Mouse (Mus musculus) stomach, embryonic 16.5 days (tissue): Measurements from ENCODE around the gene Colq. TPM values are rescaled to one million over a fixed set of nuclear protein-coding genes. Genes with fewer than 3 reads are reported as not detected.

Source experiments
- ATAC-seq: fragments of 200-750 bp; cut with Nextera tagmentation; 2 replicates; pipeline ENCODE4 v1.8.0; 2017; ENCODE audit warnings: moderate number of reproducible peaks, moderate TSS enrichment; ENCODE audit not compliant: insufficient read depth, low FRiP score
- H3K27ac ChIP-seq: fragments of 300-500 bp; sonication (generic); 2 replicates; pipeline ENCODE4 v1.5.1; 2014; ENCODE audit warnings: low read length
- H3K27me3 ChIP-seq: fragments of 300-500 bp; sonication (generic); 2 replicates; pipeline ENCODE4 v1.6.1; 2014; ENCODE audit warnings: low read length, control low read depth, mixed read lengths; ENCODE audit not compliant: control insufficient read depth, insufficient read depth
- H3K36me3 ChIP-seq: fragments of 300-500 bp; sonication (generic); 2 replicates; pipeline ENCODE4 v1.6.1; 2014; ENCODE audit warnings: low read length; ENCODE audit not compliant: control insufficient read depth, insufficient read depth
- H3K4me1 ChIP-seq: fragments of 300-500 bp; sonication (generic); 2 replicates; pipeline ENCODE4 v1.6.1; 2014; ENCODE audit warnings: low read length, control low read depth, mixed read lengths; ENCODE audit not compliant: control insufficient read depth, insufficient read depth
- H3K4me2 ChIP-seq: fragments of 300-500 bp; sonication (generic); 2 replicates; pipeline ENCODE4 v1.6.1; 2014; ENCODE audit warnings: low read depth, low read length, mixed read lengths
- H3K4me3 ChIP-seq: fragments of 300-500 bp; sonication (generic); replicated peaks from 2 replicates; pipeline ENCODE4 v1.5.1; 2014; ENCODE audit warnings: mild to moderate bottlenecking, low read length
- H3K9ac ChIP-seq: fragments of 300-500 bp; sonication (generic); 2 replicates; pipeline ENCODE4 v1.6.1; 2014; ENCODE audit warnings: low read length
- H3K9me3 ChIP-seq: fragments of 300-500 bp; sonication (generic); replicated peaks from 2 replicates; pipeline ENCODE4 v1.6.1; 2016; ENCODE audit warnings: low read length, control low read depth; ENCODE audit not compliant: control insufficient read depth
- WGBS: fragments of 180-500 bp; shearing (Covaris S2); extraction: QIAGEN DNeasy Blood & Tissue Kit; methylation state at CpG from one replicate; pipeline ENCODE4 v1.1.7; 2014; 5-methylcytosine and 5-hydroxymethylcytosine counted together
- polyA plus RNA-seq: library from polyadenylated mRNA; unstranded; fragments of >200 nt; fragmentation: Nextera tagmentation; extraction: Ambion mirVana; gene quantifications from 2 replicates; pipeline ENCODE4 v1.2.1, GENCODE M21; 2015

Colq gene
- polyA plus RNA-seq, 1 experiment from 2014 or later: 2.1 TPM

- H3K4me1 ChIP-seq: peaks cover 6% of the 10 kb centered on the region; the same call in 1 of the 2 replicates
- no peak overlapping the region for H3K4me2 ChIP-seq
- H3K27ac ChIP-seq: no peak overlapping the region
- 45% methylated on average over 14 of the region's 14 CpGs for WGBS
- H3K27me3 ChIP-seq: no peaks in the 10 kb centered on the region
- H3K9me3 ChIP-seq: no peaks in the 10 kb centered on the region
- no peak for ATAC-seq
- no peaks in the 10 kb centered on the region for H3K36me3 ChIP-seq
- H3K9ac ChIP-seq: no peak overlapping the region
- H3K4me3 ChIP-seq: no peak overlapping the region
Observed at GRCm38 (mm10) chr14:31555963-31556434, 35.1 kb downstream of the Colq start.

GRCm38 (mm10) chr14:31555021-31555420 is 36.1 kb downstream of the Colq start:
- Histone ChIP-seq H3K9me3 (no peaks in the 10 kb centered on the region), H3K4me2 (no peak overlapping the region), H3K27ac (no peak overlapping the region), H3K4me1 (no peaks in the 10 kb centered on the region), H3K36me3 (no peaks in the 10 kb centered on the region), H3K4me3 (no peak overlapping the region), H3K9ac (no peak overlapping the region), H3K27me3 (no peaks in the 10 kb centered on the region)
- ATAC-seq: no peak
- 90% methylated on average over 7 of the region's 7 CpGs for WGBS

GRCm38 (mm10) chr14:31543885-31544442 is 47.2 kb downstream of the Colq start:
- Histone ChIP-seq H3K27me3 (no peaks in the 10 kb centered on the region), H3K27ac (peak overlapping the region; percentile 65), H3K4me3 (no peak overlapping the region), H3K36me3 (no peaks in the 10 kb centered on the region), H3K9ac (peak overlapping the region; percentile 33; the same call in 1 of the 2 replicates), H3K4me1 (peaks cover 5% of the 10 kb centered on the region; the same call in 1 of the 2 replicates), H3K4me2 (peak overlapping the region; percentile 30), H3K9me3 (no peaks in the 10 kb centered on the region)
- 60% methylated on average over 11 of the region's 11 CpGs for WGBS
- peak; percentile 75; the same call in 1 of the 2 replicates for ATAC-seq

GRCm38 (mm10) chr14:31537298-31537697 is 53.8 kb downstream of the Colq start:
- no peak overlapping the region for H3K27ac ChIP-seq
- 72% methylated on average over 6 of the region's 6 CpGs for WGBS
- no peak overlapping the region for H3K4me3 ChIP-seq
- no peaks in the 10 kb centered on the region for H3K9me3 ChIP-seq
- H3K27me3 ChIP-seq: no peaks in the 10 kb centered on the region
- ATAC-seq: no peak
- no peaks in the 10 kb centered on the region for H3K36me3 ChIP-seq
- H3K4me1 ChIP-seq: no peaks in the 10 kb centered on the region
- H3K4me2 ChIP-seq: no peak overlapping the region
- no peak overlapping the region for H3K9ac ChIP-seq

- no peak for ATAC-seq
- WGBS: 51% methylated on average over 3 of the region's 3 CpGs
- no peaks in the 10 kb centered on the region for H3K9me3 ChIP-seq
- H3K4me1 ChIP-seq: no peaks in the 10 kb centered on the region
- no peak overlapping the region for H3K4me3 ChIP-seq
- H3K27ac ChIP-seq: no peak overlapping the region
- no peaks in the 10 kb centered on the region for H3K27me3 ChIP-seq
- H3K9ac ChIP-seq: no peak overlapping the region
- no peak overlapping the region for H3K4me2 ChIP-seq
- H3K36me3 ChIP-seq: no peaks in the 10 kb centered on the region
Observed at GRCm38 (mm10) chr14:31532656-31533055, 58.5 kb downstream of the Colq start.

- H3K4me2 ChIP-seq: no peak overlapping the region
- no peak overlapping the region for H3K27ac ChIP-seq
- H3K9ac ChIP-seq: no peak overlapping the region
- H3K36me3 ChIP-seq: no peaks in the 10 kb centered on the region
- H3K27me3 ChIP-seq: no peaks in the 10 kb centered on the region
- H3K4me3 ChIP-seq: no peak overlapping the region
- no peaks in the 10 kb centered on the region for H3K4me1 ChIP-seq
- no peak for ATAC-seq
- H3K9me3 ChIP-seq: no peaks in the 10 kb centered on the region
- WGBS: 53% methylated on average over 12 of the region's 12 CpGs
Observed at GRCm38 (mm10) chr14:31531506-31532148, 59.5 kb downstream of the Colq start.

- no peak overlapping the region for H3K4me2 ChIP-seq
- H3K4me3 ChIP-seq: no peak overlapping the region
- no peak overlapping the region for H3K9ac ChIP-seq
- WGBS: 72% methylated on average over 4 of the region's 4 CpGs
- ATAC-seq: no peak
- H3K4me1 ChIP-seq: no peaks in the 10 kb centered on the region
- no peak overlapping the region for H3K27ac ChIP-seq
- H3K9me3 ChIP-seq: no peaks in the 10 kb centered on the region
- H3K36me3 ChIP-seq: no peaks in the 10 kb centered on the region
- H3K27me3 ChIP-seq: no peaks in the 10 kb centered on the region
Observed at GRCm38 (mm10) chr14:31530847-31531246, 60.3 kb downstream of the Colq start.

- 71% methylated on average over 7 of the region's 7 CpGs for WGBS
- H3K36me3 ChIP-seq: no peaks in the 10 kb centered on the region
- H3K9me3 ChIP-seq: no peaks in the 10 kb centered on the region
- no peak overlapping the region for H3K4me2 ChIP-seq
- H3K9ac ChIP-seq: no peak overlapping the region
- no peak for ATAC-seq
- no peaks in the 10 kb centered on the region for H3K4me1 ChIP-seq
- H3K4me3 ChIP-seq: no peak overlapping the region
- no peaks in the 10 kb centered on the region for H3K27me3 ChIP-seq
- H3K27ac ChIP-seq: no peak overlapping the region
Observed at GRCm38 (mm10) chr14:31525040-31525810, 65.9 kb downstream of the Colq start.

GRCm38 (mm10) chr14:31521318-31521717 is 69.8 kb downstream of the Colq start:
- Histone ChIP-seq H3K9me3 (no peaks in the 10 kb centered on the region), H3K4me1 (peaks cover 4% of the 10 kb centered on the region; the same call in 1 of the 2 replicates), H3K36me3 (no peaks in the 10 kb centered on the region), H3K4me2 (no peak overlapping the region), H3K27ac (no peak overlapping the region), H3K4me3 (no peak overlapping the region), H3K27me3 (no peaks in the 10 kb centered on the region), H3K9ac (no peak overlapping the region)
- ATAC-seq: no peak
- 50% methylated on average over 2 of the region's 2 CpGs for WGBS
